Mouse (Mus musculus): ENCODE measurements around the gene Plk5. TPM values are rescaled to one million over a fixed set of nuclear protein-coding genes. Genes with fewer than 3 reads are reported as not detected.

Plk5 gene
- polyA plus RNA-seq, 1 experiment = not detected

DNA sequence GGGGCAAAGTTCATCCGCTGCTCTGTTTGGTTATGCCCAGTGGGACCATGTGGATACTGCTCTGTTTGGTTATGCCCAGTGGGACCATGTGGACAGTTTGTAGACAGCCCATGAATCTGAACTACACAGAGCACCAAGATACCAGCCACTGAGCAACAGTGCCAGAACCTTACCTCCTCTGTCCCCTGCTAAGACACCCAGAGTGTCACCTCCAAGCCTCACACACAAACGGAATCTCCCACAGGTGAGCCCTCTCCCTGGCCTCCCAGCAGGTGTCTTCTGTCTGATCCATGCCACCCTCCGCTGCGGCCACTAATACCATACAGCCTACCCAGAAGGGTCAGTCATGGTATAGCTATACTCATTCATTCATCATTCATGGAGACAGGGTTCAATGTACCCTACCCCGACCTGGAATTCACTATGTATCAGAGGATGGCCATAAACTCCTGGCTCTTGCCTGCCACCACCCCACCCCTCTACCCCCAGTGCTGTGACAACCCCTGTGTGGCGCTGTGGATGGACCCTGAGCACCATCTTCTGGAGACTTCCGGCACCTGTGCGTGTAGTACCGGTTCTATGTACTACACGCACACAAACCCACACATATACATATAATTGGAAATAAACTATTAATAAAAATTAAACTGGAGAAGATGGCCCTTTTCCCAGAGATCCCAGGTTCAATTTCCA, 49.4 kb downstream of the Plk5 start:
- no peak for TF ChIP-seq FLI1 (IDR thresholded peaks at IDR 0.05; ENCODE audit: low read length)
- no peak for TF ChIP-seq GATA1 (IDR thresholded peaks at IDR 0.05; ENCODE audit: borderline replicate concordance, low read length)
- Histone ChIP-seq H3K9me3 (0 out of 2 replicates have a peak, but pooled peaks cover 5% of the 10 kb centered on the region), H3K4me3 (replicated peaks) (peak overlapping the region; percentile 96), H3K27me3 (replicated peaks) (no peaks in the 10 kb centered on the region), H3K36me3 (replicated peaks; ENCODE audit: low read length) (peaks cover 67% of the 10 kb centered on the region), H3K4me1 (peaks cover 84% of the 10 kb centered on the region)

GRCm38 (mm10) chr10:80406684-80407501, 50.6 kb downstream of the Plk5 start, which contains the start of gene Uqcr11:
Gene Uqcr11, minus strand, starts transcription at chr10:80406830.
- TF ChIP-seq GATA1 (IDR thresholded peaks at IDR 0.05; ENCODE audit: borderline replicate concordance, low read length) (no peak), FLI1 (IDR thresholded peaks at IDR 0.05; ENCODE audit: low read length) (peak; percentile 64; the same call in 1 of the 2 replicates)
- peaks cover 70% of the 10 kb centered on the region for H3K36me3 ChIP-seq (replicated peaks; ENCODE audit: low read length)
- 0 out of 2 replicates have a peak, but pooled peaks cover 5% of the 10 kb centered on the region for H3K9me3 ChIP-seq
- H3K4me1 ChIP-seq = peaks cover 83% of the 10 kb centered on the region
- H3K4me3 ChIP-seq (replicated peaks) = peak within 1 kb of the TSS; percentile 96
- H3K27me3 ChIP-seq (replicated peaks) = no peaks in the 10 kb centered on the region

GRCm38 (mm10) chr10:80407924-80408323, 51.7 kb downstream of the Plk5 start:
- peaks cover 71% of the 10 kb centered on the region for H3K36me3 ChIP-seq (replicated peaks; ENCODE audit: low read length)
- H3K4me1 ChIP-seq = peaks cover 89% of the 10 kb centered on the region
- peak overlapping the region; percentile 96 for H3K4me3 ChIP-seq (replicated peaks)
- 0 out of 2 replicates have a peak, but pooled peaks cover 5% of the 10 kb centered on the region for H3K9me3 ChIP-seq
- no peak for TF ChIP-seq FLI1 (IDR thresholded peaks at IDR 0.05; ENCODE audit: low read length)
- TF ChIP-seq GATA1 (IDR thresholded peaks at IDR 0.05; ENCODE audit: borderline replicate concordance, low read length) = no peak
- no peaks in the 10 kb centered on the region for H3K27me3 ChIP-seq (replicated peaks)

DNA sequence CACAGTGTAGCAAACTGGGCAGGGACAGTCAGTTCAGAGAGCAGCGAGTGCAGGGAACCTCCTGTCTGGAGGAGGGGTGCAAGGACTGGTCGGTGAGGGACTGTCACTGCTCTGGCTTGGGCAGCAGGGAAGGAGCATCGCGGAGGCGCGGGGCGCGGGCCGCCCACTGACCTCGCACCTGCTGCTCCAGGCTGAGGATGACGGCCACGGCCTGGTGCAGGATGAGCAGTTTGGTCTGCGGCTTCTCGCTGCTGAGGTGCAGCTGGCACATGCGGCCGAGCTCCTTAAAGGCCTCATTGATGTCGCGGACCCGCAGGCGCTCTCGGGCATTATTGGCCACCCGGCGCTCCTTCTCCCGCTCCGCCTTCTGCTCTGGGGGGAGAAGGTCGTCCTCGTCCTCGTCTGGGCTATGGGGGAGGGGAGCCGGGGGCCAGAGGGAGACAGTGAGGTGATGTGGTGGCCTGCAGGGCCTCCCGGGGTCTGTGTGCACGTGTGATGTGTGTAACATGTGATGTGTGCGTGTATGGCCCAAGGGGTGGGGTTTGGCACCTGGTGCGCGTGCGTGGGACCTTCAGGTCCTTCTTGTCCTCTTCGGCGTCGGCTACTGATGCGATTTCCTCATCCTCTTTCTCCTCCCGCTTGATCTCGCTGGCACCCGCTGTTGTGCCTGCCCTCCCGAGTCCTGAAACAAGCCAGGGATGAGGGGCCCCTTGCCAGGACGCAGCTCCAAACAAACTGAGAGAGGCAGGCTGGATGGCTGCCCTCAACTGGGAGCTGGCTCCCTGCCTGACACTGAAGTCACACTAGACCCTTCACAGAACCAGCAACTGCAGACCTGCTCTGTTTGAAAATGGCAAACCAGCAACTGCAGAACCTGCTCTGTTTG, 56.6 kb downstream of the Plk5 start:
- no peak overlapping the region for H3K4me3 ChIP-seq (replicated peaks)
- peaks cover 96% of the 10 kb centered on the region for H3K36me3 ChIP-seq (replicated peaks; ENCODE audit: low read length)
- no peaks in the 10 kb centered on the region for H3K27me3 ChIP-seq (replicated peaks)
- peaks cover 48% of the 10 kb centered on the region for H3K4me1 ChIP-seq
- no peak for TF ChIP-seq GATA1 (IDR thresholded peaks at IDR 0.05; ENCODE audit: borderline replicate concordance, low read length)
- TF ChIP-seq FLI1 (IDR thresholded peaks at IDR 0.05; ENCODE audit: low read length) = no peak
- no peaks in the 10 kb centered on the region for H3K9me3 ChIP-seq

Other genes with a start within 250 kb of the Plk5 start
- 153 and 200 TPM in 2 replicates for gene Stk11, start 240.7 kb upstream of the Plk5 start, polyA plus RNA-seq (2012; ENCODE audit: insufficient read depth, low replicate concordance)
- 1,192 and 1,533 TPM in 2 replicates for gene Atp5d, start 217.8 kb upstream of the Plk5 start, polyA plus RNA-seq (2012; ENCODE audit: insufficient read depth, low replicate concordance)
- gene Cbarp, start 215.6 kb upstream of the Plk5 start, polyA plus RNA-seq (2012; ENCODE audit: insufficient read depth, low replicate concordance) = 4.8 and 11.7 TPM in 2 replicates
- gene Midn, start 208.2 kb upstream of the Plk5 start, polyA plus RNA-seq (2012; ENCODE audit: insufficient read depth, low replicate concordance) = 171 and 203 TPM in 2 replicates
- gene Cirbp, start 190.5 kb upstream of the Plk5 start, polyA plus RNA-seq (2012; ENCODE audit: insufficient read depth, low replicate concordance) = 27.7 and 39.5 TPM in 2 replicates
- gene 1600002K03Rik, start 183.5 kb upstream of the Plk5 start, polyA plus RNA-seq (2012; ENCODE audit: insufficient read depth, low replicate concordance) = 3.0 and 7.7 TPM in 2 replicates
- gene Efna2, start 177.0 kb upstream of the Plk5 start, polyA plus RNA-seq (2012; ENCODE audit: insufficient read depth, low replicate concordance) = 0.79 and 1.6 TPM in 2 replicates
- 9.6 TPM in 2 replicates for gene Mum1, start 130.0 kb upstream of the Plk5 start, polyA plus RNA-seq (2012; ENCODE audit: insufficient read depth, low replicate concordance)
- gene Ndufs7, start 107.3 kb upstream of the Plk5 start, polyA plus RNA-seq (2012; ENCODE audit: insufficient read depth, low replicate concordance) = 226 and 551 TPM in 2 replicates
- 3.2 and 11.3 TPM in 2 replicates for gene Gamt, start 95.4 kb upstream of the Plk5 start, polyA plus RNA-seq (2012; ENCODE audit: insufficient read depth, low replicate concordance)
- 384 and 552 TPM in 2 replicates for gene Dazap1, start 95.0 kb upstream of the Plk5 start, polyA plus RNA-seq (2012; ENCODE audit: insufficient read depth, low replicate concordance)
- gene Rps15, start 64.0 kb upstream of the Plk5 start, polyA plus RNA-seq (2012; ENCODE audit: insufficient read depth, low replicate concordance) = 7,349 and 10,126 TPM in 2 replicates
- gene Apc2, start 60.5 kb upstream of the Plk5 start, polyA plus RNA-seq (2012; ENCODE audit: insufficient read depth, low replicate concordance) = 0.92 and 4.5 TPM in 2 replicates
- gene 2310011J03Rik, start 35.9 kb upstream of the Plk5 start, polyA plus RNA-seq (2012; ENCODE audit: insufficient read depth, low replicate concordance) = 62.0 and 88.2 TPM in 2 replicates
- 15.1 and 26.0 TPM in 2 replicates for gene Pcsk4, start 27.0 kb upstream of the Plk5 start, polyA plus RNA-seq (2012; ENCODE audit: insufficient read depth, low replicate concordance)
- 19.0 and 21.1 TPM in 2 replicates for gene Reep6, start 26.5 kb upstream of the Plk5 start, polyA plus RNA-seq (2012; ENCODE audit: insufficient read depth, low replicate concordance)
- gene Adamtsl5, start 8.0 kb upstream of the Plk5 start, polyA plus RNA-seq (2012; ENCODE audit: insufficient read depth, low replicate concordance) = 27.2 and 34.8 TPM in 2 replicates
- 17.2 and 29.0 TPM in 2 replicates for gene Mex3d, start 31.2 kb downstream of the Plk5 start, polyA plus RNA-seq (2012; ENCODE audit: insufficient read depth, low replicate concordance)
- 199 and 247 TPM in 2 replicates for gene Mbd3, start 43.1 kb downstream of the Plk5 start, polyA plus RNA-seq (2012; ENCODE audit: insufficient read depth, low replicate concordance)
- 441 and 1,591 TPM in 2 replicates for gene Uqcr11, start 50.4 kb downstream of the Plk5 start, polyA plus RNA-seq (2012; ENCODE audit: insufficient read depth, low replicate concordance)
- gene Tcf3, start 77.2 kb downstream of the Plk5 start, polyA plus RNA-seq (2012; ENCODE audit: insufficient read depth, low replicate concordance) = 168 and 304 TPM in 2 replicates
- gene Onecut3, start 138.4 kb downstream of the Plk5 start, polyA plus RNA-seq (2012; ENCODE audit: insufficient read depth, low replicate concordance) = not detected in 2 replicates
- gene Atp8b3, start 182.7 kb downstream of the Plk5 start, polyA plus RNA-seq (2012; ENCODE audit: insufficient read depth, low replicate concordance) = 0.49 TPM in 1 of 2 replicates, not detected in the other
- gene Rexo1, start 205.1 kb downstream of the Plk5 start, polyA plus RNA-seq (2012; ENCODE audit: insufficient read depth, low replicate concordance) = 81.2 and 149 TPM in 2 replicates
- 35.6 and 98.1 TPM in 2 replicates for gene Klf16, start 220.9 kb downstream of the Plk5 start, polyA plus RNA-seq (2012; ENCODE audit: insufficient read depth, low replicate concordance)
- gene Abhd17a, start 233.9 kb downstream of the Plk5 start, polyA plus RNA-seq (2012; ENCODE audit: insufficient read depth, low replicate concordance) = 581 and 2,064 TPM in 2 replicates
- 19.2 and 31.4 TPM in 2 replicates for gene Scamp4, start 246.4 kb downstream of the Plk5 start, polyA plus RNA-seq (2012; ENCODE audit: insufficient read depth, low replicate concordance)
- 5.7 and 13.7 TPM in 2 replicates for gene Adat3, start 246.4 kb downstream of the Plk5 start, polyA plus RNA-seq (2012; ENCODE audit: insufficient read depth, low replicate concordance)
- not detected in 2 replicates for gene Gm49322, start 249.6 kb downstream of the Plk5 start, polyA plus RNA-seq (2012; ENCODE audit: insufficient read depth, low replicate concordance)